Mouse (Mus musculus) MEL (cell line): ENCODE data around the gene Btnl6. TPM values are rescaled to one million over a fixed set of nuclear protein-coding genes. Genes with fewer than 3 reads are reported as not detected.
"Not testable (repeated sequence)": the region's sequence is repeated elsewhere in the genome, so short reads cannot be mapped to it uniquely, and the experiment has no call there.

ENCODE experiments used
- DNase-seq: peaks from one replicate; pipeline ENCODE4 v3.0.0; 2011; ENCODE audit warnings: low read depth, low spot score
- H3K27ac ChIP-seq: 2 replicates; pipeline ENCODE4 v1.5.1; 2012; ENCODE audit warnings: low read depth, mild to moderate bottlenecking, control low read depth, low read length, moderate library complexity; ENCODE audit not compliant: control insufficient read depth
- H3K27me3 ChIP-seq, 2 experiments: fragments of 150-350 bp in 1 of 2; sonication (generic) in 1 of 2; 2 replicates each; pipeline ENCODE4 v1.6.1; 2012; ENCODE audit warnings: low read length in 2 of 2, mild to moderate bottlenecking in 2 of 2, improper control_type of control experiment in 1 of 2, moderate library complexity in 1 of 2; ENCODE audit not compliant: insufficient read depth in 2 of 2, control insufficient read depth in 1 of 2
- H3K36me3 ChIP-seq, 2 experiments: 2 replicates each; pipeline ENCODE4 v1.6.1; 2012 to 2014; ENCODE audit warnings: low read length in 2 of 2, improper control_type of control experiment in 1 of 2, inconsistent platforms in 1 of 2, mild to moderate bottlenecking in 1 of 2; ENCODE audit not compliant: insufficient read depth in 2 of 2, control insufficient read depth in 1 of 2
- H3K4me1 ChIP-seq, 2 experiments: fragments of 150-350 bp in 1 of 2; sonication (generic) in 1 of 2; 2 replicates each; pipeline ENCODE4 v1.6.1; 2012; ENCODE audit warnings: low read length in 2 of 2, improper control_type of control experiment in 1 of 2, mild to moderate bottlenecking in 1 of 2; ENCODE audit not compliant: insufficient read depth in 2 of 2, control insufficient read depth in 1 of 2
- H3K4me3 ChIP-seq, 2 experiments: fragments of 150-350 bp in 1 of 2; sonication (generic) in 1 of 2; 2 replicates each; pipeline ENCODE4 v1.5.1; 2012; ENCODE audit warnings: low read depth in 2 of 2, low read length in 2 of 2, mild to moderate bottlenecking in 2 of 2, moderate library complexity in 2 of 2, control low read depth in 1 of 2, improper control_type of control experiment in 1 of 2; ENCODE audit not compliant: control insufficient read depth in 1 of 2, insufficient read depth in 1 of 2
- H3K79me2 ChIP-seq: 2 replicates; pipeline ENCODE4 v1.6.1; 2012; ENCODE audit warnings: mild to moderate bottlenecking, low read length, moderate library complexity; ENCODE audit not compliant: control insufficient read depth, poor library complexity, insufficient read depth
- H3K9ac ChIP-seq: 2 replicates; pipeline ENCODE4 v1.6.1; 2012; ENCODE audit warnings: low read depth, mild to moderate bottlenecking, control low read depth, low read length, moderate library complexity; ENCODE audit not compliant: control insufficient read depth, poor library complexity, severe bottlenecking
- H3K9me3 ChIP-seq: fragments of 150-350 bp; sonication (generic); replicated peaks from 2 replicates; pipeline ENCODE4 v1.6.1; 2012; ENCODE audit warnings: mild to moderate bottlenecking, low read length, improper control_type of control experiment, moderate library complexity; ENCODE audit not compliant: insufficient read depth
- BHLHE40 ChIP-seq: IDR thresholded peaks from 2 replicates; pipeline ENCODE4 v1.6.1; 2012; ENCODE audit warnings: low read depth, mild to moderate bottlenecking, inconsistent platforms, low read length, improper control_type of control experiment, borderline replicate concordance
- CHD2 ChIP-seq: IDR thresholded peaks from 2 replicates; pipeline ENCODE4 v1.6.1; 2011; ENCODE audit warnings: low read length, improper control_type of control experiment
- CTCF ChIP-seq, 3 experiments: IDR thresholded peaks in 2 of 3; conservative IDR thresholded peaks in 1 of 3; 2 replicates each; pipeline ENCODE4 v1.5.1; 2011 to 2012; ENCODE audit warnings: low read length in 3 of 3, low read depth in 2 of 3, mild to moderate bottlenecking in 2 of 3, improper control_type of control experiment in 1 of 3, inconsistent platforms in 1 of 3, mixed read lengths in 1 of 3, moderate library complexity in 1 of 3; ENCODE audit not compliant: control insufficient read depth in 1 of 3, insufficient read depth in 1 of 3, poor library complexity in 1 of 3, severe bottlenecking in 1 of 3
- E2F4 ChIP-seq: IDR thresholded peaks from 2 replicates; pipeline ENCODE4 v1.6.1; 2011; ENCODE audit warnings: low read depth, low read length, improper control_type of control experiment, borderline replicate concordance
- ELF1 ChIP-seq: IDR thresholded peaks from 2 replicates; pipeline ENCODE4 v1.6.1; 2014; ENCODE audit warnings: low read depth, mild to moderate bottlenecking, inconsistent platforms, low read length, improper control_type of control experiment, moderate library complexity
- GABPA ChIP-seq: IDR thresholded peaks from 2 replicates; pipeline ENCODE4 v1.6.1; 2012; ENCODE audit warnings: low read depth, mild to moderate bottlenecking, inconsistent platforms, low read length, improper control_type of control experiment, moderate library complexity
- GATA1 ChIP-seq: IDR thresholded peaks from 2 replicates; pipeline ENCODE4 v1.6.1; 2011; ENCODE audit warnings: low read depth, low read length, improper control_type of control experiment
- JUND ChIP-seq: IDR thresholded peaks from 2 replicates; pipeline ENCODE4 v1.6.1; 2011; ENCODE audit warnings: low read depth, mild to moderate bottlenecking, improper control_type of control experiment, low read length
- KAT2A ChIP-seq: conservative IDR thresholded peaks from 2 replicates; pipeline ENCODE4 v1.6.1; 2012; ENCODE audit warnings: low read depth, low read length, improper control_type of control experiment, inconsistent platforms
- MAFK ChIP-seq: IDR thresholded peaks from 2 replicates; pipeline ENCODE4 v1.6.1; 2011; ENCODE audit warnings: low read depth, mild to moderate bottlenecking, low read length, improper control_type of control experiment, borderline replicate concordance
- MAX ChIP-seq: IDR thresholded peaks from 2 replicates; pipeline ENCODE4 v1.6.1; 2011; ENCODE audit warnings: low read length, improper control_type of control experiment
- MAZ ChIP-seq: IDR thresholded peaks from 2 replicates; pipeline ENCODE4 v1.6.1; 2012; ENCODE audit warnings: low read depth, mild to moderate bottlenecking, inconsistent platforms, low read length, improper control_type of control experiment
- MEF2A ChIP-seq: IDR thresholded peaks from 2 replicates; pipeline ENCODE4 v1.6.1; 2014; ENCODE audit warnings: low read depth, mild to moderate bottlenecking, inconsistent platforms, low read length, improper control_type of control experiment; ENCODE audit not compliant: poor library complexity, insufficient replicate concordance, severe bottlenecking; ENCODE audit errors: extremely low read depth
- MXI1 ChIP-seq: IDR thresholded peaks from 2 replicates; pipeline ENCODE4 v1.6.1; 2011; ENCODE audit warnings: mild to moderate bottlenecking, low read depth, low read length, improper control_type of control experiment
- MYB ChIP-seq: IDR thresholded peaks from 2 replicates; pipeline ENCODE4 v1.6.1; 2011; ENCODE audit warnings: mild to moderate bottlenecking, low read depth, low read length, improper control_type of control experiment
- POLR2A ChIP-seq, 2 experiments: IDR thresholded peaks; 2 replicates each; pipeline ENCODE4 v1.6.1; 2011 to 2012; ENCODE audit warnings: low read length in 2 of 2, mild to moderate bottlenecking in 2 of 2, control low read depth in 1 of 2, improper control_type of control experiment in 1 of 2, low read depth in 1 of 2, moderate library complexity in 1 of 2; ENCODE audit not compliant: control insufficient read depth in 1 of 2, insufficient read depth in 1 of 2, poor library complexity in 1 of 2
- RAD21 ChIP-seq: IDR thresholded peaks from 2 replicates; pipeline ENCODE4 v1.6.1; 2011; ENCODE audit warnings: mild to moderate bottlenecking, low read depth, low read length, improper control_type of control experiment
- RCOR1 ChIP-seq: IDR thresholded peaks from 2 replicates; pipeline ENCODE4 v1.6.1; 2012; ENCODE audit warnings: low read depth, mild to moderate bottlenecking, inconsistent platforms, low read length, improper control_type of control experiment
- SIN3A ChIP-seq: IDR thresholded peaks from 2 replicates; pipeline ENCODE4 v1.6.1; 2012; ENCODE audit warnings: low read length, improper control_type of control experiment, inconsistent platforms
- SMC3 ChIP-seq: IDR thresholded peaks from 2 replicates; pipeline ENCODE4 v1.6.1; 2011; ENCODE audit warnings: low read depth, low read length, improper control_type of control experiment
- TBP ChIP-seq: IDR thresholded peaks from 2 replicates; pipeline ENCODE4 v1.8.0; 2011; ENCODE audit warnings: low read depth, low read length, improper control_type of control experiment
- UBTF ChIP-seq: IDR thresholded peaks from 2 replicates; pipeline ENCODE4 v1.6.1; 2012; ENCODE audit warnings: low read depth, mild to moderate bottlenecking, inconsistent platforms, low read length, improper control_type of control experiment, moderate library complexity, borderline replicate concordance; ENCODE audit not compliant: insufficient read depth
- ZC3H11A ChIP-seq: IDR thresholded peaks from 2 replicates; pipeline ENCODE4 v1.6.1; 2012; ENCODE audit warnings: low read depth, mild to moderate bottlenecking, inconsistent platforms, low read length, improper control_type of control experiment
- ZKSCAN1 ChIP-seq: IDR thresholded peaks from 2 replicates; pipeline ENCODE4 v1.6.1; 2012; ENCODE audit warnings: low read depth, mild to moderate bottlenecking, inconsistent platforms, low read length, improper control_type of control experiment, moderate library complexity
- ZMIZ1 ChIP-seq: IDR thresholded peaks from 2 replicates; pipeline ENCODE4 v1.6.1; 2012; ENCODE audit warnings: low read depth, mild to moderate bottlenecking, inconsistent platforms, low read length, improper control_type of control experiment, moderate library complexity
- ZNF384 ChIP-seq: IDR thresholded peaks from 2 replicates; pipeline ENCODE4 v1.6.1; 2012; ENCODE audit warnings: low read depth, mild to moderate bottlenecking, inconsistent platforms, low read length, improper control_type of control experiment
- polyA plus RNA-seq, 2 experiments: library from polyadenylated mRNA; stranded (reverse) in 1 of 2; unstranded in 1 of 2; fragments of >175 nt in 1 of 2; fragments of >200 nt in 1 of 2; gene quantifications; 2 replicates each; pipeline versions ENCODE4 v1.2.1 to v1.2.4; 2012; ENCODE audit warnings: low replicate concordance in 2 of 2, low read depth in 1 of 2; ENCODE audit not compliant: insufficient read length in 2 of 2, insufficient read depth in 1 of 2, missing spikeins in 1 of 2
- total RNA-seq: library from RNA; depleted of rRNA; stranded (reverse); fragments of 300-350 nt; gene quantifications from 2 replicates; pipeline ENCODE4 v1.2.3, GENCODE M21; 2012

The Btnl6 gene
- total and polyA plus RNA-seq, 3 experiments, result not detected

DNA sequence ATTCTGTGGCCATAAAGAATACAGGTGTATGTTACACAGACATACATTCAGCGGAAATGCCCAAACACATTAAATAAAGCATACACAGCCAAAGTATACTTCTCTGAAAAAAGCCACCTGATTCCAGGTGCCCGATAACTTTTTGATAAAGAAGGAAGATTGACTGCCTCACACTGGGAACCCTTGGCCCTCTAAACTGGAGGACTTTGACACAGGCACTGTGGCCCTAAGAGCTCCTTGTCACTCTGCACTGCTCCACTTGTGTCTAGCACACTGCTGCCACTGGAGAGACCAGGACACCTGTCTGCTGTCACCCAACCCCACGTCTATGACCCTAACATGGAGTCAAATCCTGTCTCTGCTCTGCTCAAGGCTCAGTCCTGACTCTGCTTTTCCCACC, 42.1 kb downstream of the Btnl6 start:
- TF ChIP-seq E2F4 (no peak), POLR2A (IDR thresholded peaks at IDR 0.05; ENCODE audit: control insufficient read depth in 1 of 2, insufficient read depth in 1 of 2, low read depth in 1 of 2, low read length in 2 of 2, poor library complexity in 1 of 2) (no peak), GATA1 (no peak), RCOR1 (no peak), MYB (no peak), GABPA (no peak), UBTF (no peak), CTCF (IDR thresholded peaks at IDR 0.05 in 2 of 3, conservative IDR thresholded peaks at IDR 0.05 in 1 of 3; ENCODE audit: control insufficient read depth in 1 of 3, insufficient read depth in 1 of 3, low read depth in 2 of 3, low read length in 3 of 3, poor library complexity in 1 of 3, severe bottlenecking in 1 of 3) (no peak), CHD2 (no peak), ZMIZ1 (no peak), MXI1 (no peak), ZKSCAN1 (no peak), BHLHE40 (no peak), MAFK (no peak), RAD21 (no peak), KAT2A (no peak), ZNF384 (no peak), SMC3 (no peak), ZC3H11A (no peak)
- TF ChIP-seq, all 39 proteins: peak for 0
- no peaks in the 10 kb centered on the region for H3K36me3 ChIP-seq
- H3K27me3 ChIP-seq, result 0 out of 4 replicates have a peak, but pooled peaks cover 0 to under 1% of the 10 kb centered on the region in 2 experiments
- no peaks in the 10 kb centered on the region for H3K9me3 ChIP-seq
- no peak for DNase-seq
- no peaks in the 10 kb centered on the region for H3K79me2 ChIP-seq
- H3K4me3 ChIP-seq, result no peak overlapping the region
- H3K9ac ChIP-seq, result no peak overlapping the region
- H3K4me1 ChIP-seq, result no peaks in the 10 kb centered on the region
- no peak overlapping the region for H3K27ac ChIP-seq

DNA sequence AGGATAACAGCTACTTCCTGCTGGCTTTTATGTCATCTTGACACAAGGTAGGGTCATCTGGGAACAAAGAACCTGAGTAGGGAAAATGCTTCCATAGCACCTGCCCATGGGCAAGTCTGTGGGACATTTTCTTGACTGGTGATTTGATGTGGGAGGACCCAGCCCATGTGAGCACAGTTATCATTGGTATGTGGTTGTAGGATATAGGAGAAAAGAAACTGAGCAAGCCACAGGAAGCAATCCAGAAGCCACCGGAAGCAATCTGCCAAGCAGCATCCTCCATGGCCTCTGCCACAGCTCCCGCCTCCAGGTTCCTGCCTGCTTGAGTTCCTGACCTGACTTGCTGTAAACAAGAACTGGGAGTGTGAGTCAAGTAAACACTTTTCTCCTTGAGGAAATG, 46.7 kb downstream of the Btnl6 start:
- no peaks in the 10 kb centered on the region for H3K79me2 ChIP-seq
- no peaks in the 10 kb centered on the region for H3K4me1 ChIP-seq
- H3K4me3 ChIP-seq, result no peak overlapping the region
- H3K9me3 ChIP-seq, result no peaks in the 10 kb centered on the region
- DNase-seq, result no peak
- no peak overlapping the region for H3K9ac ChIP-seq
- H3K27ac ChIP-seq, result no peak overlapping the region
- H3K36me3 ChIP-seq, result no peaks in the 10 kb centered on the region
- TF ChIP-seq CHD2 (no peak), MAZ (no peak), JUND (no peak), ELF1 (no peak), MEF2A (no peak), GABPA (no peak), MXI1 (no peak), GATA1 (no peak), MAX (no peak), TBP (no peak), SIN3A (no peak), ZNF384 (no peak), ZMIZ1 (no peak), CTCF (IDR thresholded peaks at IDR 0.05 in 2 of 3, conservative IDR thresholded peaks at IDR 0.05 in 1 of 3; ENCODE audit: control insufficient read depth in 1 of 3, insufficient read depth in 1 of 3, low read depth in 2 of 3, low read length in 3 of 3, poor library complexity in 1 of 3, severe bottlenecking in 1 of 3) (no peak)
- peaks cover 0 to 1% of the 10 kb centered on the region in 2 experiments; a peak in 1 of 4 replicates for H3K27me3 ChIP-seq

DNA sequence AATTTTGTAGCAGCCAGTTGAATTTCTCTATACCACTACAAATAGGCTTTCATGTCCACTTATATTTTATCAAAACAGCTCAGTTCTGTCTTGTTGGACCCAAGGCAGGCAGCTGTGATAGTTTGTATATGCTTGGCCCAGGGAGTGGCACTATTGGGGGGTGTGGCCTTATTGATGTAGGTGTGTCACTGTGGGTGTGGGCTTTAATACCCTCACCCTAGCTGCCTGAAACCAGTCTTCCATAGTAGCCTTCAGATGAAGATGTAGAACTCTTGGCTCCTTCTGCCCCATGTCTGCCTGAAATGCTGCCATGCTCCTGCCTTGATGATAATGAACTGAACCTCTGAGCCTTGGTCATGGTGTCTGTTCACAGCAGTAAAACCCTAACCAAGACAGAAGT, 51.2 kb downstream of the Btnl6 start:
- H3K27me3 ChIP-seq, H3K36me3 ChIP-seq, DNase-seq, H3K79me2 ChIP-seq, H3K27ac ChIP-seq, H3K9ac ChIP-seq, H3K4me3 ChIP-seq, H3K4me1 ChIP-seq, H3K9me3 ChIP-seq: not testable (repeated sequence)
